Mouse (Mus musculus) hindbrain, postnatal 0 days (tissue): ENCODE results near the gene Igf1r. TPM values are rescaled to one million over a fixed set of nuclear protein-coding genes. Genes with fewer than 3 reads are reported as not detected.

Experiments used
- ATAC-seq: fragments of 200-750 bp; cut with Nextera tagmentation; 2 replicates; pipeline ENCODE4 v1.8.0; 2017; ENCODE audit warnings: mild to moderate bottlenecking, moderate TSS enrichment, moderate library complexity
- DNase-seq: peaks from one replicate; pipeline ENCODE4 v3.0.0-alpha.2; 2015; ENCODE audit warnings: low spot score
- H3K27ac ChIP-seq: fragments of 300-500 bp; sonication (generic); 2 replicates; pipeline ENCODE4 v1.5.1; 2014; ENCODE audit warnings: mild to moderate bottlenecking
- H3K27me3 ChIP-seq: fragments of 300-500 bp; sonication (generic); 2 replicates; pipeline ENCODE4 v1.6.1; 2014; ENCODE audit warnings: low read length, mixed read lengths; ENCODE audit not compliant: insufficient read depth
- H3K36me3 ChIP-seq: fragments of 300-500 bp; sonication (generic); 2 replicates; pipeline ENCODE4 v1.6.1; 2014; ENCODE audit warnings: low read length, mixed read lengths; ENCODE audit not compliant: insufficient read depth
- H3K4me1 ChIP-seq: fragments of 300-500 bp; sonication (generic); 2 replicates; pipeline ENCODE4 v1.6.1; 2014; ENCODE audit warnings: antibody characterized with exemption, low read length, mixed read lengths; ENCODE audit not compliant: insufficient read depth
- H3K4me2 ChIP-seq: fragments of 300-500 bp; sonication (generic); 2 replicates; pipeline ENCODE4 v1.6.1; 2014; ENCODE audit warnings: low read depth, mild to moderate bottlenecking, low read length, moderate library complexity, mixed read lengths
- H3K4me3 ChIP-seq: fragments of 300-500 bp; sonication (generic); 2 replicates; pipeline ENCODE4 v1.5.1; 2014; ENCODE audit warnings: low read length
- H3K9ac ChIP-seq: fragments of 300-500 bp; sonication (generic); replicated peaks from 2 replicates; pipeline ENCODE4 v1.6.1; 2014; ENCODE audit warnings: mild to moderate bottlenecking, low read length, moderate library complexity, mixed read lengths
- H3K9me3 ChIP-seq: fragments of 300-500 bp; sonication (generic); 2 replicates; pipeline ENCODE4 v1.6.1; 2016; ENCODE audit warnings: low read length, mixed read lengths
- CTCF ChIP-seq: IDR thresholded peaks from 2 replicates; pipeline ENCODE4 v1.5.1; 2016; ENCODE audit warnings: antibody characterized with exemption, control low read depth, low read depth
- WGBS: fragments of 180-500 bp; shearing (Covaris S2); extraction: QIAGEN DNeasy Blood & Tissue Kit; methylation state at CpG from one replicate; pipeline ENCODE4 v1.1.7; 2014; 5-methylcytosine and 5-hydroxymethylcytosine counted together
- polyA plus RNA-seq: library from polyadenylated mRNA; unstranded; fragments of >200 nt; fragmentation: Nextera tagmentation; extraction: Ambion mirVana; gene quantifications from 2 replicates; pipeline ENCODE4 v1.2.1, GENCODE M21; 2015
- total RNA-seq: library from RNA; depleted of rRNA; stranded (reverse); fragments of >200 nt; gene quantifications from 2 replicates; pipeline ENCODE4 v1.2.3, GENCODE M21; 2014

Gene Igf1r
- total and polyA plus RNA-seq, 2 experiments from 2014 or later = 12.1 to 36.2 TPM

GRCm38 (mm10) chr7:68036527-68036926 is 83.9 kb downstream of the Igf1r start:
- no peaks in the 10 kb centered on the region for H3K36me3 ChIP-seq
- DNase-seq (no peak), ATAC-seq (no peak)
- no peaks in the 10 kb centered on the region for H3K27me3 ChIP-seq
- H3K27ac ChIP-seq = no peak overlapping the region
- no peak for TF ChIP-seq CTCF
- no peaks in the 10 kb centered on the region; the same call in 1 of the 2 replicates for H3K4me1 ChIP-seq
- no peak overlapping the region for H3K4me2 ChIP-seq
- H3K9ac ChIP-seq = no peak overlapping the region
- no peaks in the 10 kb centered on the region for H3K9me3 ChIP-seq
- H3K4me3 ChIP-seq = no peak overlapping the region
- 91% methylated on average over 4 of the region's 4 CpGs for WGBS

- Histone ChIP-seq H3K4me3 (no peak overlapping the region), H3K4me1 (no peaks in the 10 kb centered on the region), H3K36me3 (no peaks in the 10 kb centered on the region), H3K27me3 (no peaks in the 10 kb centered on the region), H3K9me3 (no peaks in the 10 kb centered on the region), H3K4me2 (no peak overlapping the region), H3K27ac (no peak overlapping the region), H3K9ac (no peak overlapping the region)
- WGBS = 77% methylated on average over 8 of the region's 8 CpGs
- ATAC-seq = no peak
- TF ChIP-seq CTCF = no peak
- no peak for DNase-seq
These were observed 86.2 kb downstream of the Igf1r start for GRCm38 (mm10) chr7:68038846-68039245.

- no peak for TF ChIP-seq CTCF
- Histone ChIP-seq H3K27me3 (no peaks in the 10 kb centered on the region), H3K4me1 (no peaks in the 10 kb centered on the region), H3K4me2 (no peak overlapping the region), H3K4me3 (no peak overlapping the region), H3K9ac (no peak overlapping the region), H3K27ac (no peak overlapping the region), H3K36me3 (no peaks in the 10 kb centered on the region), H3K9me3 (no peaks in the 10 kb centered on the region)
- WGBS = 73% methylated on average over 2 of the region's 2 CpGs
- no peak for DNase-seq
- no peak for ATAC-seq
These were observed 86.9 kb downstream of the Igf1r start for GRCm38 (mm10) chr7:68039550-68039949.

- Histone ChIP-seq H3K27me3 (no peaks in the 10 kb centered on the region), H3K4me2 (no peak overlapping the region), H3K4me1 (no peaks in the 10 kb centered on the region), H3K27ac (no peak overlapping the region), H3K4me3 (no peak overlapping the region), H3K36me3 (no peaks in the 10 kb centered on the region), H3K9me3 (no peaks in the 10 kb centered on the region), H3K9ac (no peak overlapping the region)
- no peak for DNase-seq
- ATAC-seq = no peak
- no peak for TF ChIP-seq CTCF
- WGBS = 73% methylated on average over 4 of the region's 4 CpGs
These were observed 92.0 kb downstream of the Igf1r start for GRCm38 (mm10) chr7:68044621-68045020.

GRCm38 (mm10) chr7:68047152-68047551 is 94.5 kb downstream of the Igf1r start:
- DNase-seq (no peak), ATAC-seq (no peak)
- no peaks in the 10 kb centered on the region for H3K36me3 ChIP-seq
- H3K27ac ChIP-seq = no peak overlapping the region
- WGBS = 81% methylated on average over 4 of the region's 4 CpGs
- no peak overlapping the region for H3K4me3 ChIP-seq
- no peaks in the 10 kb centered on the region for H3K27me3 ChIP-seq
- no peak overlapping the region for H3K9ac ChIP-seq
- no peak for TF ChIP-seq CTCF
- H3K4me2 ChIP-seq = no peak overlapping the region
- no peaks in the 10 kb centered on the region for H3K9me3 ChIP-seq
- no peaks in the 10 kb centered on the region for H3K4me1 ChIP-seq

GRCm38 (mm10) chr7:68048532-68048931 is 95.9 kb downstream of the Igf1r start:
- no peak for ATAC-seq
- no peak for TF ChIP-seq CTCF
- WGBS = 85% methylated on average over 4 of the region's 4 CpGs
- Histone ChIP-seq H3K9ac (no peak overlapping the region), H3K4me3 (no peak overlapping the region), H3K27me3 (no peaks in the 10 kb centered on the region), H3K4me2 (no peak overlapping the region), H3K9me3 (no peaks in the 10 kb centered on the region), H3K36me3 (no peaks in the 10 kb centered on the region), H3K4me1 (no peaks in the 10 kb centered on the region), H3K27ac (no peak overlapping the region)
- no peak for DNase-seq

GRCm38 (mm10) chr7:68049048-68049447 is 96.4 kb downstream of the Igf1r start:
- TF ChIP-seq CTCF = no peak
- Histone ChIP-seq H3K27me3 (no peaks in the 10 kb centered on the region), H3K9me3 (no peaks in the 10 kb centered on the region), H3K4me3 (no peak overlapping the region), H3K9ac (no peak overlapping the region), H3K27ac (no peak overlapping the region), H3K4me2 (no peak overlapping the region), H3K4me1 (peaks cover 2% of the 10 kb centered on the region; the same call in 1 of the 2 replicates), H3K36me3 (no peaks in the 10 kb centered on the region)
- ATAC-seq = no peak
- no peak for DNase-seq
- WGBS = 71% methylated on average over 7 of the region's 7 CpGs
